Mouse (Mus musculus) embryo, embryonic 9.5 days (tissue): ENCODE data around the gene Tmem18.

Experiments
- DNase-seq: peaks from one replicate; pipeline ENCODE4 v3.0.0-alpha.2; 2017; ENCODE audit errors: extremely low spot score

Gene Tmem18

DNA sequence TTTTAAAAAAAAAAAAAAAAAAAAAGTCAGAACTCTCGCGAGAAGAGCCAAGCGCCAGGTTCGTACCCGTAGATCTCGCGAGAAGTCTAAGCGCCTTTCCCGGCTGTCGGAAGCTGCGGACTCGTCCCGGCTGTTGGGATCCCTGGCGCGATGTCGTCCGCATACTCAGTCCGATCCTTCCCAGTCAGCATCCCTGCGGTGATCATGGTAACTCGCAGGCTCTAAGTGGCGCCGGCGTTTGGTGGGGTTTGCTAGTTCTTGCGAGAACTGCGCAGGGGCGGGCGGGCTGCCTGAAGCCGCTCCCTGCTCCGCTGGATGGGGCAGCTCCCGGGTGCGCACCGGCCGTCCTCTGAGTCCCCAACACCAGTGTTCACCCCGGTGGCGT, at the start of gene Tmem18:
TSS of gene Tmem18 (plus strand) at position 71 of the 385 bp plus-strand sequence.
- peak; percentile 87 for DNase-seq

DNA sequence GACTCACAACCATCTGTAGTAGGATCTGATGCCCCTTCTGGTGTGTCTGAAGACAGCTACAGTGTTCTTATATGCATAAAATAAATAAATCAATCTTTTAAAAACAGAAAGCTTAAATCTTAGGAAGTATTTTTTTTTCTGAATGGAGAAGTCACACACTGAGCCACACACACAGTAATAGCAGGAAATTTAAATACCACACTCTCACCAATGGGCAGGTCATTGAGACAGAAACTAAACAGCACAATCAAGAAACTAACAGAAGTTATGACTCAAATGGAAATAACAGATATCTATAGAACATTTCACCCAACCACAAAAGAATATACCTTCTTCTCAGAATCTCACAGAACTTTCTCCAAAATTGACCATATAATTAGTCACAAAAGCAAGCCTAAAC, 26.9 kb upstream of the Tmem18 start:
- DNase-seq: no peak

DNA sequence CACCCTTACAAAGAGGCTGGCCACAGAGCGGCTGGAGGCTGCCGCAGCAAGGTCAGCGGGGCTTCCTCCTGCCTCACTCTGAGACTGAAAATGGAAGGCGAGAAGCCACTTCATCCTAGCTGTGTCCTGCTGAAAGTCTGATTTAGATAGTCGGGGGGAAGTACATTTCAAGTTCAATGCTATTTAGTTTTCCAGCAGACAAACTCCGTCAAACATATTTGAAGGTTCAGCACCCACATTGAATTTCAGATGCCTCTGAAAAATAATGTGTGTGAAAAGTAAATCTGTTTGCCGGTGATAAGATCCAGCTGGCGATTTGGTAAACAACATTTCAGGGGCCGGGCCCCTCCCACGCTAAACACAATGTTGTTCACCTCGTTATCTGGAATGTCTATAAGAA, 22.8 kb upstream of the Tmem18 start:
- no peak for DNase-seq

- DNase-seq: no peak
Measured at GRCm38 (mm10) chr12:30572075-30572474, 12.2 kb upstream of the Tmem18 start.

- no peak for DNase-seq
Measured at GRCm38 (mm10) chr12:30575952-30576351, 8.3 kb upstream of the Tmem18 start.

DNA sequence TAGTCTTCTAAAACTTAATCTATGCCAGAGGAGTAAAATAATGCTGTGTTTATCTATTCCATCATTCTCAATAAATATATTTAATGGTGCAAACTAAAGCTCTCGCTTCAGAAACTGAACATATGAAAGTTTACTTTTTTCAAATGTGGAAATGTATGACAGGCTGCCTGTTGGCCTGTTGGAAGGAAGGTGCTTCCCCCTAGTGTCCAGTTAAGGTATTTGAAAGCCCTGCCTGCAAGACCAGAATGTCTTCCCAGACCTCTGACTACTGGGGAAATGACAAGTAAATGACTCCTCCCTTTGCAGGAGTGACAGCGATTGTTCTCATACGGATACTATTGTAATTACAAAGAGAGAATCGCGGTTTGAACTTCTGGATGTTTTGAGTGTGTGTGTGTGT, 6.2 kb upstream of the Tmem18 start:
- peak; percentile 55 for DNase-seq

- DNase-seq: no peak
Measured at GRCm38 (mm10) chr12:30581277-30581676, 2.9 kb upstream of the Tmem18 start.

- DNase-seq: no peak
Measured at GRCm38 (mm10) chr12:30583586-30584355, 455 bp upstream of the Tmem18 start.

- DNase-seq: no peak
Measured at GRCm38 (mm10) chr12:30584863-30585262, 637 bp downstream of the Tmem18 start.

DNA sequence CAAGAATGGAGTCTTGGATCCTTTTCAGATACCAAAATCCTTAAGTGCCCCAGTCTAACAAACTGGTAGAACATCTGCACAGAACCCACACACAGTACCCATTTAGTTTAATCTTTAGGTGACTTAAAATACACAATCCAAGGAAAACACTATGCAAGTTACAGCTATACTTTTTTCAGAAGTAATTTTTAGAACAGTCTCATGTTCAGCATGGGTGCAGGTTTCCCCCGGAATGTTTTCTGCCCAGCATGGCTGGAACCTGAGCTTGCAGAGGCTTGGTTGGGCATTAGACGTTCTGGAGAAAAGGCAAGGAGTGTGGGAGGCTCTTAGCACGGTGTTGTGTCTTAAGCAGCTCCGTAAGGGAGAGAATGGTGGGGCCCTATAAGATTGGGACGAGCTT, 7.6 kb downstream of the Tmem18 start:
- DNase-seq: no peak

DNA sequence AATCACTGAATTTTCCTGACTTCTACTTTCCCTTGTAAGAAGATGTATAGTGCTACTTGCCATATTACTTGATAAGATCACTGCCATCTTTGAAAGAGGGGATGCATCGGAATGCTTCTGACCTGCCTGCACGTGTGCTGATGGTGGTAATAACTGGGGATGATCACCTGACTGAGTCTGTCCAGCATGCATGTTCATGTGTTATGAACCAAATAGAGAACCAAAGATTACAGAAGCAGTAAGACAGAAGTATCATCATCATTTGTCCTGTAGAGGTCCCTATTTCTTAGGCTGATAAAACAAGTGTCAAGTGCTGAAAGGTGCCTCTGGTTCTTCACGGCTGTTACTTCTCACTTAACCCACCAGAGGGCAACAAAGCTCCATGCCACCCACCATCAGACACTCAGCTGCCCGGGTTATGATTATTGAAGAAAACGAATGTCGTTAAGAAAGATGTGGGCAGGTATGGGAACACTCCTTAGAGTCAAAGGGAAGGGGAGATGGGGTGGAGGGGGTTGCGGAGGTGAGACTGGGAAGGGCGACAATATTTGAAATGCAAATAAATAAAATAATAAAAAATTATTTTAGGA, 12.7 kb downstream of the Tmem18 start:
- DNase-seq: peak; percentile 54

DNA sequence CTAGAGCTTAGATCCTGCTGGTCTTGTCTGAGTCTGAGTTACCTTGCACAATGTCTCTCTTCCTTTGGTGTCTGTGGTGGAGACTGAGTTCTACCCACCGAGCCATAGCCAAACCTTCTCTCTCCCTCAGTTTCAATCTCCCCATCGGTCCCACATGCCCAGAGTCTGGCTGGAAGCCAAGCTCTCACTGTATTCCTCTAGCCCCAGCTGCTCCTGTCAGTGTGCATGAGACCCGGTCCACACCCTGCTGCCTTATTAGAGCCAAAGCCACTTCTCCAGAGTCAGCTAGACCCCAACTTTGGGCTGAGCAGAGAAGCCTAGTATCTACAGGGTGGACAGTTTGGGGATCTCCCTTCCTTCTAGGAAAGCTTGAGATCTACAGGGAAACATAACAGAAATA, 14.7 kb downstream of the Tmem18 start:
- no peak for DNase-seq

DNA sequence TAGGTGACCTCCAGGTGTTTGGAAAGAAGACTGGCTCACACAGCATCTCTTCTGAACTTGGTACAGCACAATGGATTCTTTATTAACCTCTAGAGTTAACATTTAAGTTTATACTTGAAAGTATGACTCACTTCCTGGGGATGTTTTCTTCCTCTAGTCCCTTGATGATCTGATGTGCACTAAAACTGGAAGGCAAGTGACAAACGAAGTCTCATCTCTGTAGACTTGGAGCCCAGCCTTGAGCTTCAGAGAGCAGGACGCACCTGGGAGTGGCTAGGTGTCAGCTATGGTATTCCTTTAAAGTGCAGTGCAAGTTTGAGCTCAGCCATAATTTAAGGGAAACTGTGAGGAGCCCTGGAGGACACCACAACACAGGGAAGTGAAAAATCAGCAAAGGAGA, 15.2 kb downstream of the Tmem18 start:
- no peak for DNase-seq

- no peak for DNase-seq
Measured at GRCm38 (mm10) chr12:30599997-30600396, 15.8 kb downstream of the Tmem18 start.

DNA sequence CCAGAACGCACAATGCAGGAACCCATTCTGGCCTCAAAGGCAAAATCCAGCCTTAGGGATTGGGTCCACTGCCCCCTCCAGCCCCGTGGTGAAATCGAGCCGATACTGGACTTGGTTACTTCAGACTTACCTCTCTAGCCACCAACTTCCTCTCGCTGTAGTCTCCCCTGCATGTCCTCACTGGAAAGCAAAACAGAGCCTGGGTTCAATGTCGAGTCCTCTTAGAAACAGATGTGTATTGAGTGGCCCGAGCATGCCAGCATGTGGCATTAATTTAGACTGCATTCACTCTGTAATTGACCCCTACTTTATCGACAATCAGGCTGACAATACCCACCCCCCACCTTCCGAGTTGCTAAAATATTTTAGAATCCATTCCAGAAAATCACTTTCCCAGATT, 19.8 kb downstream of the Tmem18 start:
- peak; percentile 19 for DNase-seq

DNA sequence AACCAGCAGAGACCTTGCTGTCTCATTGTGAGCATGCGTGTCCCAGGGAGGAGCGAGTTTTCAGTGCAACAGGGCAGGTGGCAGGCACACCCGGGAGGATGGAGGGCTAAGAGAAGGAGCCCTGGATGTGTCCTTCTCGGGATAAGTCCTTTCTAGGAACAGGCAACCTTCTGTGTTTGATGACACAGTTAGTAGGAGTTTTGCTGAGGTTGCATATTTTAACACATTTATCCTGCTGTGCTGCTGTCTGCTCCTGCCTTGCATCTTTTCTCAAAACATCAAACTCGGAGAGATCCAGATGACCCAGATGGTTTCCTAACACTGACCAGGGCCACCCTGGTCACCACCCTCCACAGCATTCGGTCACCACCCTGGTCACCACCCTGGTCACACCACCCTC, 20.6 kb downstream of the Tmem18 start:
- no peak for DNase-seq

DNA sequence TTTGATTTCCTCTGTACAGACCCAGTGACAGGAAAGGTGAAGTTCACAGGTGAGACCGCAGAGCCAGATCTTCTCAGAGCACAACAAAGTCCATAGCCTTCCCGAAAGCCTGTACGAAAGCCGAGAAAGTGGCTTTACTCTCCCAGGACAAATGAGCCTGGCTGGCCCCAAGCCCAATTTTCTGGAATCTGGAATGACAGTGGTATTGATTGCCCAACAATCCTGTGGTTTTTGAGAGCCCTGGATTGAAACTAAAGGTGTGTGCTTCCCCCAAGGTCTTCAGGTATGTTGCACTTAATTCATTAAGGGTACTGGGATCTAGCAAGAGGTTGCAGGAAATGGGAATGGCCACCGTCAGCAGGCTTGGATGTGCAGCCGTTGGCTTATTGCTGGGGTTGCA, 21.7 kb downstream of the Tmem18 start:
- DNase-seq: no peak

GRCm38 (mm10) chr12:30606743-30607142, 22.5 kb downstream of the Tmem18 start:
- no peak for DNase-seq

DNA sequence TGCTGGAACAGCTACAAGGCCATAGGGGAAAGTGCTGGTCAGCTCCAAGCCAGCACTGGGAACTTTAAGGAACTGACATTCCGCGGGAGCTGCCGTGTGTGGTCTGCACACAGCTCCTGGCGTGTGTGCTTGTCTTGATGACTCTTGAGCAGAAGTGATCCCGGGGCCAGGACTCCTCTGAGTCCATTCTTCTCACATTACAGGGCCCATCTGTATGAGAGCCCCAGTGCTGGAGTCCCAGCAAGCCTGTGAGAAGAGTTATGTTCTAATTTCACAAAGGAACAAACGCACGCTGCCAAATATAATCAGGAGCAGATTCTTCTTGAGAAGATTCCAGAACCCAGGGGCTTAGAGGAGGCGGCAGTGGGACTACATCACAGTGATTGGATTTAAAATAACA, 34.2 kb downstream of the Tmem18 start:
- peak; percentile 17 for DNase-seq

- no peak for DNase-seq
Measured at GRCm38 (mm10) chr12:30628466-30628865, 44.2 kb downstream of the Tmem18 start.

DNA sequence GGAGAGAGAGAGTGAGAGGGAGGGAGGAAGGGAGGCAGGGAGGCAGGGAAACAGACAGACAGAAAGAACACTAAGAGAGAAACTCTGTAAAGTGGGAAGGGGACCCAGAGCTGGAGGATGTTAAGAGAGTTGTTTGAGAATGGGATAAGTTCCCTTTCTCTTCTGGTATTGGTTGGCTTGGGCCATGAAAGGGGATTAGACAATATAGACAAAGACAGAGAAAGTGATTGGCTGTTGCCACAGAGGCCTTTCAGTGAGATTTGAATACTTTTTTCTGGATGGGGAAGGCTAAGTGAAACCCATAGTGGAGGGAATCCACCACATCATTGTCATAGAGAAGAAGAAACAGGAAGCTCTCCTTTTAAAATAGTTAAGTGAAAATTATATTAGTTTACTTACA, 50.3 kb downstream of the Tmem18 start:
- no peak for DNase-seq
